Mouse (Mus musculus): ENCODE results near the gene Cd1d1.

DNA sequence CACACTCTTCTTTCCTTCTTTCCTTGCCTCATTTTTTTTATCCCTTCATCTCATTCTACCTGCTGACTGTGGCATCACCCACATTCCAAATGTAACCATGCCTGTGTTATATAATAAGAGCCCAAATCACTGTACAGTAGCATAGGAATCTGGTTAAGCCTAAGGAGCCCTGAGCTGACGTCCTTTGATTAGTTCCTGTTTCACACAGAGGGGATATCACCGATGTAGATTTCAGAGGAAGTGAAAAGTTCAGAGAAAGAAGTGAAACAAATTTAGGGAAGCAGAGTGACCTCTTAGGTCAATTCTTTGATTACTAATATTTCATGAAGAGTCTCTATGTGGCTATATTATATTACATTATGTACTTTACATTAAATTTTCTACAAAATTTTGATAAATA, 18.5 kb upstream of the Cd1d1 start:
- TF ChIP-seq CTCF (IDR thresholded peaks at IDR 0.05; ENCODE audit: borderline replicate concordance, extremely low read depth, insufficient read depth, insufficient read length) (no peak), POLR2A (IDR thresholded peaks at IDR 0.05; ENCODE audit: borderline replicate concordance, extremely low read depth, insufficient read depth, insufficient read length, poor library complexity, severe bottlenecking) (no peak)

All from brain, embryonic 14.5 days (tissue).